ENCODE assay signal across 10 mouse cellular contexts in the genomic region with DNA sequence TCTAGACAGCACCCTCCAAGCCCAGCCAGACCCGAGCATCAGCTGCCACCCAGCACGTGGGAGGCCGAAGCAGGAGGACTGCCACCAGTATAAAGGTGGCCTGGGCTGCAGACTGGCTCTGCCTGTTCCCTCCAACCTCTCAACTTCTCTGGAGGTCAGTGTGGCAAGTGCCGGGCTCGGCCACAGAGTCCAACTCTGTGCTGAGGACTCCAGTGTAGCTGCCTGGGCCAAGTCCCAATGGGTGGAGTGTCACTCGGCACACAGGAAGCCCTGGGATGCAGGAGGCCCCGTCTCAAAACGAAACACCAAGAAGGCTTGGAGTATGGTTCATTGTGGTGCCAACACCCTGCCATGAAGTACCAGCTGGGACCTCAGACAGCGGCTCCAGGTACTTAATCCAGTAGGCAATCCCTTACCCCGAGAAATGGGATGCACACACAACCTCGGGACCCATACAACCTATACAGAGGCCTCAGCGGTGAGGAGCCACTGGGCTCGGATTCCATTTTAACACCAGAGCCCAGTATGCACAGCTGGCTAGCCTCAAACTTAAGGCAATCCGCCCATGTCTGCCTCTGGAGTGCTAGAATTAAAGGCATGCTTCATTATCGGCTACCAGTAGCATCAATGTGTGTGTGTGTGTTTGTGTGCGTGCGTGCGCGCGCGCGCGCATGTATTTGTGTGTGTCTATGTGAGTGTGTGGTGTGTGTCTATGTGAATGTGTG. TPM values are rescaled to one million over a fixed set of nuclear protein-coding genes. Genes with fewer than 3 reads are reported as not detected.
DNase-seq lines count a peak whose midpoint lies in the region; ATAC-seq and TF ChIP-seq lines count a peak whose summit lies in the region.
"Had no signal": no experiment of that assay in that cellular context is flagged by ENCODE, and none has a peak within 500 bp of the region (broad histone marks: within the 10 kb centered on the region; RNA-seq: fewer than 3 reads in every experiment).

No protein-coding gene starts in this region.

- no peaks in the 10 kb centered on the region for H3K27me3 ChIP-seq in intestine, postnatal 0 days (replicated peaks; ENCODE audit: control insufficient read depth, insufficient read depth, low read length)
- no peaks in the 10 kb centered on the region for H3K27me3 ChIP-seq in intestine, embryonic 16.5 days (replicated peaks; ENCODE audit: control insufficient read depth, insufficient read depth, low read length)
- H3K27me3 ChIP-seq in midbrain, embryonic 15.5 days (replicated peaks) = no peaks in the 10 kb centered on the region
- no peaks in the 10 kb centered on the region for H3K27me3 ChIP-seq in midbrain, embryonic 16.5 days (ENCODE audit: control insufficient read depth, insufficient read depth, low read depth, low read length)
- no peaks in the 10 kb centered on the region for H3K27me3 ChIP-seq in stomach, embryonic 16.5 days (ENCODE audit: control insufficient read depth, insufficient read depth, low read length)
- H3K27me3 ChIP-seq: intestine, embryonic 15.5 days; lung, embryonic 15.5 days had no signal

- 90% methylated on average over 23 of the region's 23 CpGs for WGBS in intestine, postnatal 0 days
- WGBS in intestine, embryonic 16.5 days = 89% methylated on average over 23 of the region's 23 CpGs
- 94% methylated on average over 23 of the region's 23 CpGs for whole genome bisulfite sequencing in midbrain, embryonic 15.5 days
- 94% methylated on average over 23 of the region's 23 CpGs for WGBS in midbrain, embryonic 16.5 days
- WGBS in stomach, embryonic 16.5 days = 89% methylated on average over 23 of the region's 23 CpGs

- peak; percentile 65 for DNase-seq in adrenal gland, postnatal 14 days
- no peak for DNase-seq in adrenal gland, adult 2 months
- no peak for DNase-seq in left cerebral cortex, adult 9 months (ENCODE audit: low spot score in 2 of 2)

- H3K4me3 ChIP-seq in intestine, postnatal 0 days (ENCODE audit: low read depth, low read length) = no peak overlapping the region
- no peak overlapping the region for H3K4me3 ChIP-seq in intestine, embryonic 16.5 days (ENCODE audit: low read length)
- no peak overlapping the region for H3K4me3 ChIP-seq in midbrain, embryonic 15.5 days
- no peak overlapping the region for H3K4me3 ChIP-seq in midbrain, embryonic 16.5 days (ENCODE audit: low read depth, low read length)
- H3K4me3 ChIP-seq in stomach, embryonic 16.5 days (replicated peaks; ENCODE audit: low read length) = no peak overlapping the region
- H3K4me3 ChIP-seq: intestine, embryonic 15.5 days; lung, embryonic 15.5 days had no signal

- no peaks in the 10 kb centered on the region; the same call in 1 of the 2 replicates for H3K4me1 ChIP-seq in intestine, postnatal 0 days (replicated peaks; ENCODE audit: control insufficient read depth, insufficient read depth, low read length)
- H3K4me1 ChIP-seq in intestine, embryonic 16.5 days (ENCODE audit: control insufficient read depth, insufficient read depth, low read length) = peaks cover 15% of the 10 kb centered on the region
- peaks cover 40% of the 10 kb centered on the region for H3K4me1 ChIP-seq in midbrain, embryonic 15.5 days
- peaks cover 27% of the 10 kb centered on the region for H3K4me1 ChIP-seq in midbrain, embryonic 16.5 days (ENCODE audit: control insufficient read depth, insufficient read depth, low read length)
- H3K4me1 ChIP-seq in stomach, embryonic 16.5 days (ENCODE audit: control insufficient read depth, insufficient read depth, low read length) = peaks cover 15% of the 10 kb centered on the region

- TF ChIP-seq CTCF in intestine, postnatal 0 days (IDR thresholded peaks at IDR 0.05; ENCODE audit: low read depth) = no peak

- no peaks in the 10 kb centered on the region; the same call in 1 of the 2 replicates for H3K36me3 ChIP-seq in intestine, postnatal 0 days (ENCODE audit: control insufficient read depth, insufficient read depth)
- 0 out of 2 replicates have a peak, but pooled peaks cover 3% of the 10 kb centered on the region for H3K36me3 ChIP-seq in intestine, embryonic 16.5 days (ENCODE audit: control insufficient read depth, insufficient read depth, low read length)
- H3K36me3 ChIP-seq in midbrain, embryonic 15.5 days (replicated peaks) = no peaks in the 10 kb centered on the region
- no peaks in the 10 kb centered on the region for H3K36me3 ChIP-seq in midbrain, embryonic 16.5 days (ENCODE audit: control insufficient read depth, insufficient read depth, low read length)
- no peaks in the 10 kb centered on the region for H3K36me3 ChIP-seq in stomach, embryonic 16.5 days (ENCODE audit: control insufficient read depth, insufficient read depth, low read length)
- H3K36me3 ChIP-seq: intestine, embryonic 15.5 days; lung, embryonic 15.5 days had no signal

- peak overlapping the region; percentile 28; the same call in 1 of the 2 replicates for H3K27ac ChIP-seq in intestine, postnatal 0 days (ENCODE audit: low read depth, low read length)
- H3K27ac ChIP-seq in intestine, embryonic 16.5 days (ENCODE audit: low read length) = no peak overlapping the region
- no peak overlapping the region for H3K27ac ChIP-seq in midbrain, embryonic 15.5 days
- no peak overlapping the region for H3K27ac ChIP-seq in midbrain, embryonic 16.5 days (ENCODE audit: low read length)
- no peak overlapping the region for H3K27ac ChIP-seq in stomach, embryonic 16.5 days (ENCODE audit: low read length)
- H3K27ac ChIP-seq: intestine, embryonic 15.5 days; lung, embryonic 15.5 days had no signal

- no peaks in the 10 kb centered on the region for H3K9me3 ChIP-seq in intestine, postnatal 0 days (ENCODE audit: control insufficient read depth)
- no peaks in the 10 kb centered on the region for H3K9me3 ChIP-seq in intestine, embryonic 16.5 days (ENCODE audit: control insufficient read depth, low read length)
- no peaks in the 10 kb centered on the region for H3K9me3 ChIP-seq in midbrain, embryonic 15.5 days
- H3K9me3 ChIP-seq in midbrain, embryonic 16.5 days (replicated peaks; ENCODE audit: control insufficient read depth, low read length, poor library complexity, severe bottlenecking) = no peaks in the 10 kb centered on the region
- H3K9me3 ChIP-seq in stomach, embryonic 16.5 days (replicated peaks; ENCODE audit: control insufficient read depth, low read length) = no peaks in the 10 kb centered on the region
- H3K9me3 ChIP-seq: intestine, embryonic 15.5 days; lung, embryonic 15.5 days had no signal

- ATAC-seq in intestine, postnatal 0 days = no peak
- ATAC-seq in intestine, embryonic 16.5 days = no peak
- no peak for ATAC-seq in midbrain, embryonic 15.5 days (replicated peaks)
- no peak for ATAC-seq in midbrain, embryonic 16.5 days
- ATAC-seq in stomach, embryonic 16.5 days (ENCODE audit: insufficient read depth, low FRiP score) = no peak
- ATAC-seq: intestine, embryonic 15.5 days had no signal

- no peak overlapping the region for H3K4me2 ChIP-seq in intestine, postnatal 0 days (replicated peaks; ENCODE audit: low read depth)
- no peak overlapping the region for H3K4me2 ChIP-seq in intestine, embryonic 16.5 days (ENCODE audit: low read depth, low read length)
- H3K4me2 ChIP-seq in midbrain, embryonic 15.5 days = no peak overlapping the region
- H3K4me2 ChIP-seq in midbrain, embryonic 16.5 days (ENCODE audit: low read length) = no peak overlapping the region
- no peak overlapping the region for H3K4me2 ChIP-seq in stomach, embryonic 16.5 days (ENCODE audit: low read depth, low read length)
- H3K4me2 ChIP-seq: intestine, embryonic 15.5 days; lung, embryonic 15.5 days had no signal

- no peak overlapping the region for H3K9ac ChIP-seq in intestine, postnatal 0 days (ENCODE audit: low read depth, low read length)
- no peak overlapping the region for H3K9ac ChIP-seq in intestine, embryonic 16.5 days (ENCODE audit: low read depth, low read length)
- H3K9ac ChIP-seq in midbrain, embryonic 15.5 days = 0 out of 2 replicates have a peak overlapping the region, but pooled peaks have one; percentile 7
- no peak overlapping the region for H3K9ac ChIP-seq in midbrain, embryonic 16.5 days (ENCODE audit: low read depth, low read length)
- H3K9ac ChIP-seq in stomach, embryonic 16.5 days (ENCODE audit: low read length) = 0 out of 2 replicates have a peak overlapping the region, but pooled peaks have one; percentile 23
- H3K9ac ChIP-seq: intestine, embryonic 15.5 days; lung, embryonic 15.5 days had no signal

RNA-seq across cellular contexts. Expression of gene Sgta, which starts 2.4 kb away (rescaled TPM):
- total RNA-seq in adrenal gland, postnatal 14 days (2021) = 212 and 215 TPM in 2 replicates
- total RNA-seq in adrenal gland, adult 2 months (2021) = 100 to 1,000 TPM; 198 to 288 TPM
- polyA plus RNA-seq in adrenal gland, adult 2 months (2012; rRNA removed) = 495 and 554 TPM in 2 replicates
- polyA plus RNA-seq in intestine, postnatal 0 days (2015; fragmentation: Nextera tagmentation; extraction: Ambion mirVana) = 119 and 124 TPM in 2 replicates
- 204 TPM in 2 replicates for polyA plus RNA-seq in intestine, embryonic 16.5 days (2015; fragmentation: Nextera tagmentation; extraction: Ambion mirVana)
- 353 and 376 TPM in 2 replicates for polyA plus RNA-seq in midbrain, embryonic 15.5 days (2015; fragmentation: Nextera tagmentation; extraction: Ambion mirVana)
- 324 and 340 TPM in 2 replicates for polyA plus RNA-seq in midbrain, embryonic 16.5 days (2015; fragmentation: Nextera tagmentation; extraction: Ambion mirVana)
- 163 and 167 TPM in 2 replicates for polyA plus RNA-seq in stomach, embryonic 16.5 days (2015; fragmentation: Nextera tagmentation; extraction: Ambion mirVana)

RNA-seq across cellular contexts. Expression of gene Thop1, which starts 12.3 kb away (rescaled TPM):
- total RNA-seq in adrenal gland, postnatal 14 days (2021) = 56.0 and 60.6 TPM in 2 replicates
- 10 to 100 TPM; 40.5 to 77.9 TPM for total RNA-seq in adrenal gland, adult 2 months (2021)
- polyA plus RNA-seq in adrenal gland, adult 2 months (2012; rRNA removed) = 75.0 and 95.7 TPM in 2 replicates
- 11.6 and 12.0 TPM in 2 replicates for polyA plus RNA-seq in intestine, postnatal 0 days (2015; fragmentation: Nextera tagmentation; extraction: Ambion mirVana)
- 48.7 and 53.8 TPM in 2 replicates for polyA plus RNA-seq in intestine, embryonic 16.5 days (2015; fragmentation: Nextera tagmentation; extraction: Ambion mirVana)
- 48.8 and 52.2 TPM in 2 replicates for polyA plus RNA-seq in midbrain, embryonic 15.5 days (2015; fragmentation: Nextera tagmentation; extraction: Ambion mirVana)
- polyA plus RNA-seq in midbrain, embryonic 16.5 days (2015; fragmentation: Nextera tagmentation; extraction: Ambion mirVana) = 47.3 and 51.6 TPM in 2 replicates
- polyA plus RNA-seq in stomach, embryonic 16.5 days (2015; fragmentation: Nextera tagmentation; extraction: Ambion mirVana) = 55.4 and 64.4 TPM in 2 replicates

RNA-seq across cellular contexts. Expression of gene Slc39a3, which starts 20.3 kb away (rescaled TPM):
- 30.3 and 30.5 TPM in 2 replicates for total RNA-seq in adrenal gland, postnatal 14 days (2021)
- total RNA-seq in adrenal gland, adult 2 months (2021) = 10 to 100 TPM; 50.9 to 53.0 TPM
- 121 and 154 TPM in 2 replicates for polyA plus RNA-seq in adrenal gland, adult 2 months (2012; rRNA removed)
- 10.5 and 11.1 TPM in 2 replicates for polyA plus RNA-seq in intestine, postnatal 0 days (2015; fragmentation: Nextera tagmentation; extraction: Ambion mirVana)
- polyA plus RNA-seq in intestine, embryonic 16.5 days (2015; fragmentation: Nextera tagmentation; extraction: Ambion mirVana) = 18.1 and 18.9 TPM in 2 replicates
- 57.2 and 58.0 TPM in 2 replicates for polyA plus RNA-seq in midbrain, embryonic 15.5 days (2015; fragmentation: Nextera tagmentation; extraction: Ambion mirVana)
- 52.8 and 55.7 TPM in 2 replicates for polyA plus RNA-seq in midbrain, embryonic 16.5 days (2015; fragmentation: Nextera tagmentation; extraction: Ambion mirVana)
- polyA plus RNA-seq in stomach, embryonic 16.5 days (2015; fragmentation: Nextera tagmentation; extraction: Ambion mirVana) = 18.2 and 20.9 TPM in 2 replicates

RNA-seq across cellular contexts. Expression of gene Diras1, which starts 32.1 kb away (rescaled TPM):
- total RNA-seq in adrenal gland, postnatal 14 days (2021) = 2.1 and 2.3 TPM in 2 replicates
- 1 to 10 TPM; 1.4 to 3.6 TPM for total RNA-seq in adrenal gland, adult 2 months (2021)
- 2.1 and 2.4 TPM in 2 replicates for polyA plus RNA-seq in adrenal gland, adult 2 months (2012; rRNA removed)
- 0.43 and 0.91 TPM in 2 replicates for polyA plus RNA-seq in intestine, postnatal 0 days (2015; fragmentation: Nextera tagmentation; extraction: Ambion mirVana)
- polyA plus RNA-seq in intestine, embryonic 16.5 days (2015; fragmentation: Nextera tagmentation; extraction: Ambion mirVana) = 0.61 and 0.92 TPM in 2 replicates
- 77.5 and 79.2 TPM in 2 replicates for polyA plus RNA-seq in midbrain, embryonic 15.5 days (2015; fragmentation: Nextera tagmentation; extraction: Ambion mirVana)
- polyA plus RNA-seq in midbrain, embryonic 16.5 days (2015; fragmentation: Nextera tagmentation; extraction: Ambion mirVana) = 71.7 and 88.1 TPM in 2 replicates
- 0.49 and 0.57 TPM in 2 replicates for polyA plus RNA-seq in stomach, embryonic 16.5 days (2015; fragmentation: Nextera tagmentation; extraction: Ambion mirVana)

RNA-seq across cellular contexts. Expression of gene Creb3l3, which starts 41.1 kb away (rescaled TPM):
- total RNA-seq in adrenal gland, postnatal 14 days (2021) = 2.5 and 26.5 TPM in 2 replicates
- under 1 TPM; 0.59 to 0.86 TPM for total RNA-seq in adrenal gland, adult 2 months (2021)
- 0.39 and 0.89 TPM in 2 replicates for polyA plus RNA-seq in adrenal gland, adult 2 months (2012; rRNA removed)
- 385 and 396 TPM in 2 replicates for polyA plus RNA-seq in intestine, postnatal 0 days (2015; fragmentation: Nextera tagmentation; extraction: Ambion mirVana)
- polyA plus RNA-seq in intestine, embryonic 16.5 days (2015; fragmentation: Nextera tagmentation; extraction: Ambion mirVana) = 123 and 180 TPM in 2 replicates
- 0.36 and 0.48 TPM in 2 replicates for polyA plus RNA-seq in midbrain, embryonic 15.5 days (2015; fragmentation: Nextera tagmentation; extraction: Ambion mirVana)
- 0.24 and 0.33 TPM in 2 replicates for polyA plus RNA-seq in midbrain, embryonic 16.5 days (2015; fragmentation: Nextera tagmentation; extraction: Ambion mirVana)
- 14.5 and 18.9 TPM in 2 replicates for polyA plus RNA-seq in stomach, embryonic 16.5 days (2015; fragmentation: Nextera tagmentation; extraction: Ambion mirVana)

Comparison
In these comparisons a context has a peak if more than half of its experiments do, and no peak if none do; other contexts are left out.
1. H3K9ac ChIP-seq: peak in midbrain, embryonic 15.5 days (single experiment) and stomach, embryonic 16.5 days (single experiment); none in intestine, postnatal 0 days (single experiment), intestine, embryonic 16.5 days (single experiment) and midbrain, embryonic 16.5 days (single experiment).